Mouse (Mus musculus) hematopoietic stem cell, adult 5-6 weeks (primary cell): Measurements from ENCODE around the gene Tmem135. TPM values are rescaled to one million over a fixed set of nuclear protein-coding genes. Genes with fewer than 3 reads are reported as not detected.

Experiments used
- ATAC-seq, 2 experiments: fragments of 125-278 bp in 1 of 2; replicated peaks in 1 of 2; 2 replicates each; pipeline ENCODE4 v1.8.0; 2016 to 2017; ENCODE audit warnings: inconsistent platforms in 2 of 2, mild to moderate bottlenecking in 2 of 2, moderate number of reproducible peaks in 2 of 2, low read depth in 1 of 2, moderate TSS enrichment in 1 of 2; ENCODE audit not compliant: low FRiP score in 2 of 2, poor library complexity in 2 of 2, severe bottlenecking in 2 of 2, insufficient read depth in 1 of 2, low TSS enrichment in 1 of 2
- total RNA-seq: library from RNA; stranded (forward); fragments of 172-1452, 232-1000 nt; gene quantifications from 2 replicates; pipeline ENCODE4 v1.2.3, GENCODE M21; 2017

The Tmem135 gene
- total RNA-seq, 1 experiment from 2014 or later = 26.0 TPM

GRCm38 (mm10) chr7:89397837-89398534, 6.0 kb downstream of the Tmem135 start:
- no peak for ATAC-seq

- no peak for ATAC-seq
Observed at GRCm38 (mm10) chr7:89396386-89396785, 7.6 kb downstream of the Tmem135 start.

GRCm38 (mm10) chr7:89395399-89395798, 8.6 kb downstream of the Tmem135 start:
- ATAC-seq = no peak

DNA sequence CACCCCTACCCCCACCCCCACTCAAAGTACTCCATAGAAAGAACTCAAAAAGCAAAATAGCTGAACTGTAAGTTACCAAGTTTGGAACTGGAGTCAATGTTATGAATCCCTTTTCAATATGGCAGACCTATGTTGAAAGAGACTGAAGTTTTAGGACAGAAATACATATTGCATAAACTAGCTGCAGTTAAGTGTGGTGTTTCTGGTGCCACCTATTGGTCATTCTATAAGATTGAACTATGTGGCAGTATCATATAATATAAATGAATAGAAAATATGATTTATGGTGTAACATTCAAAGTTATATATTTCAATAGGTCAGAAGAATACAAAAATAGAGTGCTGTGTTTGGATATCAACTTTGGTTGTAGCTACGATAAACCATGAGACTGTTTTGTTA, 11.2 kb downstream of the Tmem135 start:
- no peak for ATAC-seq

DNA sequence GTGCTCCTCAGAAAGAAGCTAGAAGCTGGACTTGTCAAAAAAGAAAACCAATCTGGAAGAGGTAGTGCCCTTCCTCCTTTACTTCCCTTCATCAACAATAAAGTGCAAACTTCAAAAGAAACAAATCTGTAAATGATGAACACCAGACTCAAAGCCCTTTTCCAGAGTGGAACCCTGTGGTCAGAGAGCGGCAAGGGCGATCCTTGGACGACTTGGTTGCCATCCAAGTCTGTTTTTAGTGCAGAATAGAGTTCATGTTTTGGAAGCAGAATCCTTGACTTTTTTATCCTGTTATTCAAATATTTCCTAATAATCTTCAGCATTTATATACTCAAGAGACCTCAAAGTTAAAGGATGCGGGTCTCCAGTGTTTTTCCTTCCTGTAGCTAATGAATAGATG, 11.6 kb downstream of the Tmem135 start:
- ATAC-seq = no peak

- ATAC-seq = no peak
Observed at GRCm38 (mm10) chr7:89391831-89392230, 12.2 kb downstream of the Tmem135 start.

DNA sequence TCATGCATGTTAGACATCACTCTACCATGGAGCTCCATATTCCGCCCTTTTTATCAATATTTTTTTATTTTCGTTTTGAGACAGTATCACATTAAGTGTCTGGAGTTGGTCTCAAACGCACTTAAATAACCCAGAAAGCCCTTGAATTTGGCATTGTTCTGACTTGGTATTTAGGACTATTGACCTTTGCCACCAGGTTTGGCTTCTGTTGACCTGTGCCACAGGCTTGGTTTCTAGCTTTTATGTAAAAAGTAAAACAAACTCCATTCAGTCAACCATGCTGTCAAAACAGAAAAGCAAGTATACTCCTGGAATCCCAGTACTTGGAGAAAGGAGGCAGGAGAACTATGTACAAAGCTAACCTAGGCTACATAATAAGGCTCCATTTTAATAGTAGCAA, 12.7 kb downstream of the Tmem135 start:
- no peak for ATAC-seq

GRCm38 (mm10) chr7:89390660-89391059, 13.4 kb downstream of the Tmem135 start:
- ATAC-seq = peak in 1 of 2 experiments; percentile 59; a peak in 2 of 4 replicates

DNA sequence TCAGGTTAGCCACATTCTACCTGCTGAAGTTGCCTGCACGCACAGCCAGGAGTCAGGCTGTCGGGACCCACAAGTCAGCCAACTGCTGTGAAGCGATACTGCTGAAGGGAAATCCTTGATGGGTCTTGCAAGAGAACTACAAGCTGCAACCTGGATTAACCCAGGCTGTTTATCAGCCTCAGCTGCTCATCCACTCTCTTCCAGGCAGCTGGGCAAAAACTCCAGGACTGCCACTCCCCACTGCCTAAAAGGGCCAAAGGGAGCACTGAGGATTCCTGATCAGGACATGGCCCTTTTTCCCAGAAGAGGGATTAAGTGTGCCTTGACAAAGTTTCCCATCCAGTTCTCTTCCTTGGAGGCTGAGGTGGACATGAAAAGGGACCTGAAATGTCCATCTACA, 15.0 kb downstream of the Tmem135 start:
- no peak for ATAC-seq

DNA sequence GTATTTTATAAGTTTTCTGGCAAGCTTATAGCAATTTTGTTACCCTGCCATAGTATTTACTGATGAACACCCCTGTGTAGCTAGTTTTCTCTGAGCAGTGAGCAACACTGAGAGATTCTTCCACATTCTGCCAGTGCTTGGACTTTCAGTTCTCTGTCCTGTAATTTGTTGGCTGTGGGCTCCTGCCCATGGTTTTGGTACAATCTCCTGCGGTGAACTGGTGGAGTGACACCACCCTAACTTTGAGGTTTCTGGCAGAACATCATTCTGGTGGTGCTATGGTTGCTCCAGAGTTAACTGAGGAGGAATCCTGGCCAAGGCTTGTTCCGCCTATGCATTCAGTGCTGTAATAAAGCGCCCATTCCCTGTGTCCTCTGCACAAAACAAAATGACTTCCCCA, 21.1 kb downstream of the Tmem135 start:
- no peak for ATAC-seq

DNA sequence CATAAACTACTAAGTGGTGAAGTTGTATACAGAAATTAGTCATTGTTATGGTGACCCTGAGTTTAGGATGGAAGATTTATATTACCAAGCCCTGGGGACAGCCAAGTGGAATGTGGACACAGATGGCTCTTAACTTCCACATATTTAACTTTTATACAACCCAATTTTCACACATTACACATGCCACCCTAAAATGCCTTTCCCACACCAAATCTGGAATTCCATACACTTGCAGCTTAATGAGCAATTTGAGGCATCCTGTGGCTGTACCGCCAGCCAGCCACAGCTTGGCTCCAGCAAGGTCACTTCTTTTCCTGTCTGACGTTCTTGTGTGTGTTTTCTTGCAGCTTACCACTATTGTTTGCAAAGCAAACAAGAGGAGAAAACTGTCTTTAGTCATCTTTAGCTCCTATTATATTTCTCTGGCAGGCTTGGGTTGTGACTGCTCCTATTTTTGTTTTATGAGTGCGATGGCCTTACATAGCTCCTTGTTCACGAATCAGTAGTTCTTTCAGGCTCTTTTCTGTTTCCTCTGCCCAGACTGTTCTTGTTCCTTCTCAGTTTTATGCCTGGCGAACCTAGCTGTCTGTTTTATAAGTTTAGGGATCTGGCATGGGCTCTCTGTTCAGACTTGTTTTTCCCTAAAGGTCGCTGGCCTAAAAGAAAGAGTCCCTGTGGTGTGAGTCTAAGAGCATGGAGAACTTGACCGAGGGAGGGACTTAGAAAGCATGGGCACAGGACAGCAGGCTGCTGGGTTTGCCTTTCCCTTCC, 22.9 kb downstream of the Tmem135 start:
- no peak for ATAC-seq

- ATAC-seq = peak in 1 of 2 experiments; percentile 45; a peak in 2 of 4 replicates
Observed at GRCm38 (mm10) chr7:89371623-89372295, 32.3 kb downstream of the Tmem135 start.

- ATAC-seq = peak; percentile 76 to 83; a peak in 3 of 4 replicates
Observed at GRCm38 (mm10) chr7:89370917-89371316, 33.1 kb downstream of the Tmem135 start.

- no peak for ATAC-seq
Observed at GRCm38 (mm10) chr7:89370086-89370485, 33.9 kb downstream of the Tmem135 start.

DNA sequence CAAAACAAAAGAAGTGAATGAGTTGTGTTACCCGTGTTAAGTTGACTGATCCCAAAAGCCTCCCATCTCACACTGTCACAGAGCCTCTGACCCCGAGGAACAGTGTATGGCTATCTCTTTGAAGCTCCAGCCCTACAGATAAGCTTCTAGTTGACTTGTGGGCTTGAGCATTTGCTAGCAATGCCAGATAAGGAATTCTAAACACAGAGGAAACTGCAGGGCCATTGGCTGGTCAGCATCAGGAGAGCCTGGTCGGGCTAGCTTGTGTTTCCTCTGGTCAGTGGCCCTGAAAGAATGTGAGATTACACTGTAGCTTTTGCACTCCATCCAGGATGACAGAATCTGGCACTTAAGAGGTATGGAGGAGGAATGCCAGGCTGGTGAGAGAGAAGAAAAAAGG, 36.4 kb downstream of the Tmem135 start:
- no peak for ATAC-seq

GRCm38 (mm10) chr7:89365135-89365880, 38.7 kb downstream of the Tmem135 start:
- no peak for ATAC-seq

- ATAC-seq = no peak
Observed at GRCm38 (mm10) chr7:89363975-89364374, 40.0 kb downstream of the Tmem135 start.

GRCm38 (mm10) chr7:89356307-89356706, 47.7 kb downstream of the Tmem135 start:
- ATAC-seq = no peak
